Mouse (Mus musculus) kidney, postnatal 14 days (tissue): Measurements from ENCODE around the gene Chchd1.
A peak's percentile ranks its signal among the peaks of the same experiment; 100 is the strongest.

Experiments
- DNase-seq: peaks from one replicate; pipeline ENCODE4 v3.0.0; 2022; ENCODE audit warnings: mixed read lengths

Chchd1 gene

DNA sequence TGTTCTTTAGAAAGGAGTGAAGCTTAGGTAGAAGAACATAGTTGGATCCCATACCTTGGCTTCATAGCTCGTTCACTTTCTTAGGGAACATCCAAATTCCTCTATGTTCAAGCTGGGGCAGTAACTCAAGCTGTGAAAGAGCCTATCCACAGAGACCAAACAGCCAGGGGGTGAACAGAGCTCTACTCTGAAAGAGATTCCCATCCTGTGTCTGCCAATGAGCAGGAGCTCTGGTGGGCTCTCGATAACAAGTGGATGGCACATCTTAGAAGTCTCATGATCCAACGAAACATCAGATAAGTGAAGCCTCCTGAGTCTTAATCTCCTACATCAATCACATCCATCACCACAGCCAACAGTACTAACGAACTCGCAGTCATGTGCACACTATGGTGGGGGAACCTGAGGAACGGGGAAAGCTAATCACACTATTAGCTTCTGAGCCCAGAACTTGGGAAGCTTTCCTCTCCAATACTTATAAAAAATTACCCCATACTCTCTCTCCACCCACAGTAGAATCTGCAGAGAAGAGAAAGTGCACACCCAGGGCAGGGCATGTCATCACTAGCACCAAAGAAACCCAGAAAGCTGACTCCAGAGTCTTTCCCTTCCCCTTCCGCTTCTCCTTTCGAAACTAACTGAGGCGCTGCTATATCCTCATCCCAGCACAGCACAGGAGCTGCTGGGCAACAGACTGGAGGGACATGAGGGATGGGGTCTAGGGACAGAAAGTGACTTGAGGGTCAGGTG is 28.2 kb downstream of the Chchd1 start:
- no peak for DNase-seq

DNA sequence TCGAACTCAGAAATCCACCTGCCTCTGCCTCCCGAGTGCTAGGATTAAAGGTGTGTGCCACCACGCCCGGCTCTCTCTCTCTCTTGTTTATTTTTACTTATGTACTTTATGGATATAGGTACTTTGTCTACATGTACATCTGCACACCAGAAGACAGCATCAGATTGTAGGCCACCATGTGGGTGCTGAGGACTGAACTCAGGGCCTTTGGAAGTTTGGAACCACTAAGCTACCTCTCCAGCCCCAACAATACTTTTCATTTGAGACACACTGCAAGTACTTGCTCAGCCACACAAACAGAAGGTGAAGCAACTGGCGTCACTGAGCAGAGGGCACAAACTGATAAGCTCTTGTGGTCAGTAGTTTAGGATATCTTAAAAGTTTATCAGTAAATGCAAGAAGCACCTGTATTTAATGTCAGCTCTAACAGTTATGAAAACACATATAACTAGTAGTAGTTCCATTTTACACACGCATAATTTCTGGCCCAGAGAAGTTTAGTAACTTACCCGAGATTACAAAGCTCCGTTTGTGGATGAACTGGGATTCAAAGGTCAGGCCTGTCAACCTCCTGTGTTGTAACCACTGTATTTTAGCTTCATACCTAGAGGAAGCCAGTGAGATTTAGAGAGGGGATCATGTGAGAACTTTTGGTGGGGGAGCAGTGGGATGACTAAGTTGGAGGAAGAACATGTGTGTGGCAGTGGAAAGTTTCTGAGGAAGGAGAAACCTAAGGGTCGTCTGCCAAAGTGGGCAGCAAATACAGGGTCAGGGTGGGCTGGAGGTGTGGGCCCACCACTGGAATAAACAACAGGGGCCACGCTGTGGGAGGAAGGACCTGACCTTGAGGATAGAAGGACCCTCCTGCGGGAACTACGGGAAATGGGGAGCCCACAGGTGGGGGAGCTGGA is 30.5 kb downstream of the Chchd1 start:
- DNase-seq = peak; percentile 28

DNA sequence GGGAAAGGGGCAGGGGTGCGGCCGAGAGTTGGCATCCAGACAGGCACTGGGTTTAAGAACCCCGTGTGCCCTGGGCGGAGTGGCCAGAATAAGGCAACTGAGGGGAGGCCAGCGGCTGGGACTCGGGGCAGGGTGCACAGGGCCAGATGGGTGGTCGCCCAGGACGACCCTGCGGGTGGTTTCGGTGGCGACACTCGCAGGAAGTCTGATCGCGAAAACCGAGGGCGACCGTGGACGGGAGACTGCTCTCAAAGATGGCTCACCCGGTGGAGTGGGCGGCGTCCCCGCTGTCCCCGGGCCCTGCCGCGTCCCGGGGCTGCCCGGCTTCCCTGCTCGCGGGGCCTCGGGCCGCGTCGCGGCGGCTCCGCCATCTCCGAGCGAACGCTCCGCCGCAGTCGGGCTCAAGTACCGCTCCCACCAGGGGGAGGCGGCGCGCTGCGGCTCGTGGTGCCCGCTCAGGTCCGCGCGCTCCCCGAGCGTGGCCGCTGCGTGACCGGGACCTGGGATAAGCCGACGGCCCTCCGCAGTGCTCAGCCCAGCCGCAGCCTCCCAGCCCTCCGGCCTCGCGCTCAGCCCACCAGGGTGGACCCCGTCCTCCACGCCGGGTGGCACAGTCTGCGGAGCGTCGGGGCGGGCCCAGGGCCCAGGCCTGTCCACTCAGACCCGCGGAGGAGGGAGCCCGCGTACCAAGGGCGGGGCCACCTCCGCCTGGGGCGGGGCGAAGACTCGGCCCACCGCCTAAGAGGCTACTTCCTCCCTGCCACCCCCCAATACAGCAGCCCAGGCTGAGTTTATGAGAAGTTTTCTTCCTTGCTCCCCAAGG is 31.4 kb downstream of the Chchd1 start, which contains the start of gene Ndst2:
Gene Ndst2, minus strand, starts transcription at position 611 of the 823 bp plus-strand sequence.
- peak; percentile 93 for DNase-seq

DNA sequence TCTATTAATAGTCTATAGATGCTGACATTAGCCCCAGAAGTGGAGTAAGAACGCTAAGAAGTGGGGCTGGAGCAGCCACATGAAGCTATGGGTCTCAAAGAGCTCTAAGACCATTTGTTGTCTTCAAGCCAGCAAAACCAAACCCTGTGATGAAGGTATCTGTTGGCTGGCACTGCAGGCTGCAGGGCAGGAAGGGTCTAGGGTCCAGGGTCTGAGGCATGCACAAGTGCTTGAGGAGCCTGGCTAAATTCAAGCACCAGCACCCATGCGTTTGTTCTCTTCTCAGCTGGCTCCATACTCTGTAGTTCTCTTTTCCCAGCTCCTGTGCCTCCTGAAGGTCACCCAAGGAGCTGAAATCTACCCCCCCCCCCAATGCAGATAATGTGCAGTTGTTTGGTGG is 32.2 kb downstream of the Chchd1 start:
- DNase-seq = no peak

- DNase-seq = no peak
Observed at GRCm38 (mm10) chr14:20735892-20736390, 33.1 kb downstream of the Chchd1 start.

DNA sequence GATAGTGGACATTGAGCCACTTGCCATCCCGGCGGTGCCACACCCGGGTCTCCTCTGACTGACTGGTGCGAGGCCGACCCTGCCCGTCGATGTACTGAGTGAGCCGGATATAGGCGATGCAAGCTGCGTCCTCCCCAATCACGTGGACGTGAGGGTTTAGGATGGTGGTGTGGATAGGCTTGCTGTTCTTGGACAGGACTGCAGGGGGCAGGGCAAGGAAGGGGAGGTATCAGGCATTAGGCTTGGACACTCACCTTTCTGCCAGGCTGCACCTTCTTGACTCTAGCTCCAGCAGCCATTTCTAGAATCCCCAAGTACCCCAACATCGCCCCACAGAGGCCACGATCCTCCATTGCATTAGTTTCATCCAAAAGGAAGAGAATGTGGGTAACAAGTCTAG is 34.5 kb downstream of the Chchd1 start:
- DNase-seq = peak; percentile 67

DNA sequence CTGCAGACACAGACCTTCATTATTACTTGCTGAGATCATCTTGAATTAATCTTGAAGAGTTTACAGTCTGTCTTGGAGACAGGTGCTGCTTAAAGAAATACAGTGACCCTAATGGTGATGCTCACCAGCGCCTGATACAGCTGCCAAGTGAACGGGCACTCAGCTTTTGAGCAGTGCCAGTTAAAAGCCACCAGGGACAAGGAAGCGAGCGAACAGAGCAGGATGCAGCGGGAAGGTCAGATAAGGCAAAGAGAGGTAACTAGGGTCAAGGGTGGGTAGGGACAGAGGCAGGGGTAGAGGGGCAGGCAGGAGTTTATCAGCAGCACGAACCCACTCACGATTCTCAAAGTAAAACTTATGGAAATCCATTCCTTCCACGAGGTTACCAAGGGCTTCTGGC is 35.7 kb downstream of the Chchd1 start:
- DNase-seq = no peak

- no peak for DNase-seq
Observed at GRCm38 (mm10) chr14:20741301-20741700, 38.5 kb downstream of the Chchd1 start.

GRCm38 (mm10) chr14:20743614-20744013 is 40.8 kb downstream of the Chchd1 start:
- DNase-seq = peak; percentile 59

DNA sequence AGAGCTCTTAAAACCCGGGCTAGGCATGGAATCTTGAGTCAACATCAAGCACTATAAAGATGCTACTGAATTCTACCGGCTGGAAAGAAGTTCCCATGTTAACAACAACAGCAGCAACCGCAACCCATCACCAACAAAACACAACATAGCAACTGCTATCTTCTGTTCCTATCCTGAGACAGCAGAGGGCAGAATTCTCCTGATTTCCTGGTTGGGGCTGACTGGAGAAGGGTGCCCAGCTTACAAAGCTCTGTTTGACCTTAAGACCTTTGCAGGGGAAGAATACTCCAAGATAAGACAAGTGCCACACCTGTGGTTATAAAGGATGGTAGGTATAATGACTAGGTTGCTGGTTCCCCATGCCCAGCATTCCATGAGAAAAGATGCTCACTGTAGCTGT is 44.1 kb downstream of the Chchd1 start:
- no peak for DNase-seq

- no peak for DNase-seq
Observed at GRCm38 (mm10) chr14:20748388-20748787, 45.6 kb downstream of the Chchd1 start.

DNA sequence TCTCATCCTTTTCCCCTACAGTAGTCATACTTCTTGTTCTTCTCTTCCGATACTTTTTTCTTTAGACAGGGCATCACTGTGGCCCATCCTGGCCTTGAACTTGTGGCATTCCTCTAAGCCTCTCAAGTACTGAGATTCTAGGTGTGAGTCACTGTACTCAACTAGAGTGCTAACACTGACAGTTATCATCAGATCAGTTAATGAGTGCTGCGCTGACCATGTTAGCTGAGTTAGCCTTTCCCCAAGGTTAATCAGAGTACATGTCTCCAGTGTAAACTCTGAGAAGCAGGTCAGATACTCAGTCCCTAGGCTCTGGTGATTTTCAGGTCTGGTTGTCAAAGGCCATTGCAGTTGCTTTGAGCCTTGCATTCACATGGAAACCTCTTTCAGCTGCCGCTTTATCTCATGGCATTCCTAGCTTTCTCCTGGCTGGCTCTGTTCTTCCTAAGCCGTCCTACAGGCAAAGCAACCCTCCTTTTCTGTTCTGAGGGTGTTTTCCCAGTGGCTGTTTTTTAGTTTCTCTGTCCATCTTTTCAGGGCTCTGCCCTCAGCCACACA is 46.8 kb downstream of the Chchd1 start:
- no peak for DNase-seq

DNA sequence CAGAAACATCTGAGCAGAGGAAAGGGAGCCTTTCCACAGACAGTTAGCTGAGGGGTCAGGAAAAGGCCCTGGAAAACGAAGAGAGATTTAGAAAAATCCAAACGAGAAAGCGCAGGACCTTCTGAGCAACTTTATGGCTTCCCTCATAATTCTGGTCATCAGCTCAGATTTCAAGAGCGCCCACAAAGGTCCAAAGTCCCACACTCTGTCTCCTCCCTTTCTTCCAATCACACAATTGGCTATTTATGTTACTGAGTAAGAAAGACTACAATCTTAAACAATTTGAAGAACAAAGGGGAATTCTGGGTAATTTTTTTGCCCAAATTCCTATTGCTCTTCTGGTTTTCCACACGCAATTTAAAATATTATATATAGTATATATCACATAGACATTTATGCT is 47.7 kb downstream of the Chchd1 start:
- no peak for DNase-seq

DNA sequence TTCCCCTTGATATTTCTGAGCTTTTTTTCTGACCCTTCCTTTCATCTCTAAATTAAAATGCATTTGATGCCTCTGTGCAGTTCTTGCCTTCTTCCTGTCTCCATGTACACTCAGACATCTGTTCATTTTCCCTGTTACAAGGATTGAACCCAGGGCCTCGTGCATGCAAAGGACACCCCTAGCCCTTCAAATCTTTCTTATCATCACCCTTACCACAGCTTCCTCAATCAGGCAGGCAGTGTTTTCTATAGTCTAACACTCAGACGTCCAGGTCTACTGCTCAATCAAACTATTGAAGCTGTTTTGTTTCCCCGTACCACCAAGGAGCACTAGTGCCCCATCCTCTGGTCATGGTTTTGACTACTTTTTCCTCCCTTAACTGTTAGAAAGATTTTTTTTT is 51.0 kb downstream of the Chchd1 start:
- no peak for DNase-seq
